Mouse (Mus musculus) midbrain, embryonic 14.5 days (tissue): Measurements from ENCODE around the gene Kng1. TPM values are rescaled to one million over a fixed set of nuclear protein-coding genes. Genes with fewer than 3 reads are reported as not detected.
"Not testable (repeated sequence)": the region's sequence is repeated elsewhere in the genome, so short reads cannot be mapped to it uniquely, and the experiment has no call there.

Source experiments
- ATAC-seq: fragments of 200-750 bp; cut with Nextera tagmentation; 2 replicates; pipeline ENCODE4 v1.8.0; 2017; ENCODE audit warnings: moderate number of reproducible peaks, moderate library complexity; ENCODE audit not compliant: low FRiP score, low TSS enrichment
- DNase-seq: peaks from one replicate; pipeline ENCODE4 v3.0.0-alpha.2; 2015
- H3K27ac ChIP-seq: fragments of 300-500 bp; sonication (generic); replicated peaks from 2 replicates; pipeline ENCODE4 v1.5.1; 2014; ENCODE audit warnings: mild to moderate bottlenecking, low read depth, low read length, moderate library complexity
- H3K27me3 ChIP-seq: fragments of 300-500 bp; sonication (generic); 2 replicates; pipeline ENCODE4 v1.6.1; 2014; ENCODE audit warnings: low read length, control low read depth, mixed read lengths; ENCODE audit not compliant: control insufficient read depth, insufficient read depth
- H3K36me3 ChIP-seq: fragments of 300-500 bp; sonication (generic); 2 replicates; pipeline ENCODE4 v1.6.1; 2014; ENCODE audit warnings: low read length, control low read depth; ENCODE audit not compliant: control insufficient read depth, insufficient read depth
- H3K4me1 ChIP-seq: fragments of 300-500 bp; sonication (generic); 2 replicates; pipeline ENCODE4 v1.6.1; 2014; ENCODE audit warnings: mild to moderate bottlenecking, antibody characterized with exemption, low read length, control low read depth; ENCODE audit not compliant: control insufficient read depth, insufficient read depth
- H3K4me2 ChIP-seq: fragments of 300-500 bp; sonication (generic); 2 replicates; pipeline ENCODE4 v1.6.1; 2014; ENCODE audit warnings: mild to moderate bottlenecking, low read length, moderate library complexity
- H3K4me3 ChIP-seq: fragments of 300-500 bp; sonication (generic); replicated peaks from 2 replicates; pipeline ENCODE4 v1.5.1; 2014; ENCODE audit warnings: low read depth, low read length
- H3K9ac ChIP-seq: fragments of 300-500 bp; sonication (generic); replicated peaks from 2 replicates; pipeline ENCODE4 v1.6.1; 2014; ENCODE audit warnings: mild to moderate bottlenecking, low read length, moderate library complexity
- H3K9me3 ChIP-seq: fragments of 300-500 bp; sonication (generic); 2 replicates; pipeline ENCODE4 v1.6.1; 2016; ENCODE audit warnings: low read length, control low read depth, mixed read lengths; ENCODE audit not compliant: control insufficient read depth
- WGBS: fragments of 180-500 bp; shearing (Covaris S2); extraction: QIAGEN DNeasy Blood & Tissue Kit; methylation state at CpG from one replicate; pipeline ENCODE4 v1.1.7; 2014; 5-methylcytosine and 5-hydroxymethylcytosine counted together
- polyA plus RNA-seq: library from polyadenylated mRNA; unstranded; fragments of >200 nt; fragmentation: Nextera tagmentation; extraction: Ambion mirVana; gene quantifications from 2 replicates; pipeline ENCODE4 v1.2.1, GENCODE M21; 2014

Gene Kng1
- polyA plus RNA-seq, 1 experiment from 2014 or later, result not detected

DNA sequence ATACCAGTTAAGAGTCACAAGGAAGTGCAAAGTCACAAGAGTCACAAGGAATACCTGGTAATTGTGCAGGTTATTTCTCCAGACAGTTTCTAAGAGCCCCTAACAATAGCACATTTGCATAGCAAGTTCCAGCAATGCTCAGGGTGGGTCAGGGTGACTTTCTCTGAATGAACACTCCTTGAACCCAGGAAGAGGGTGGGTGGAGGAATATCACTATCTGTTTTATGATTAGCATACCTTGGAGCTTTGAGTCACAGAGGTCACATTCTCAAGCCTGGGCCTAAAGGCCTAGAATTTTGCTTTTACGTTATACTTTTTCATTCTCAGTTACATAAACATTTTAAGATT, 40.4 kb downstream of the Kng1 start:
- DNase-seq, H3K4me2 ChIP-seq, H3K9me3 ChIP-seq, H3K27me3 ChIP-seq, H3K4me1 ChIP-seq, ATAC-seq, H3K4me3 ChIP-seq, H3K27ac ChIP-seq, H3K36me3 ChIP-seq, H3K9ac ChIP-seq: not testable (repeated sequence)
- WGBS, result 98% methylated on average over 1 of the region's 1 CpGs

DNA sequence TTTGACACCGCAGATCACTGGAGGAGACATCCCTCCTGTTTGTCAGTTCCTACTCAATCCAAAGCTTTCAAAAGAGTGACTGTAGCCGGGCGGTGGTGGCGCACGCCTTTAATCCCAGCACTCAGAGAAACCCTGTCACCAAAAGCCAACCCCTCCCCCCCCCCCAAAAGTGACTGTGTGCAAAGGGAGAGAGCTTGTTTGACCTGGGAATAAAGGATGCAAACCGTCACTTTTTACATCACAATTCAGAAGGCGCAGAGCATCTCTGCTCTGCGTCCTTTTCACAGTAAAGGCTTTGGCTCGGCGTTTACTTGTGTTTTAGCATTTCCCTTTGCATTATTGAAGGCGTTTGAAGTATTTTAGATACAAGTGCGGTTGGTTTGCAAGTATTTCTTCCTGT, 42.0 kb downstream of the Kng1 start:
- Histone ChIP-seq H3K36me3 (no peaks in the 10 kb centered on the region), H3K4me1 (peaks cover 5% of the 10 kb centered on the region; the same call in 1 of the 2 replicates), H3K9ac (peak overlapping the region; percentile 39), H3K27me3 (no peaks in the 10 kb centered on the region), H3K27ac (no peak overlapping the region), H3K9me3 (no peaks in the 10 kb centered on the region), H3K4me3 (peak overlapping the region; percentile 29), H3K4me2 (peak overlapping the region; percentile 60)
- WGBS, result 3% methylated on average over 12 of the region's 12 CpGs
- ATAC-seq (no peak), DNase-seq (no peak)

DNA sequence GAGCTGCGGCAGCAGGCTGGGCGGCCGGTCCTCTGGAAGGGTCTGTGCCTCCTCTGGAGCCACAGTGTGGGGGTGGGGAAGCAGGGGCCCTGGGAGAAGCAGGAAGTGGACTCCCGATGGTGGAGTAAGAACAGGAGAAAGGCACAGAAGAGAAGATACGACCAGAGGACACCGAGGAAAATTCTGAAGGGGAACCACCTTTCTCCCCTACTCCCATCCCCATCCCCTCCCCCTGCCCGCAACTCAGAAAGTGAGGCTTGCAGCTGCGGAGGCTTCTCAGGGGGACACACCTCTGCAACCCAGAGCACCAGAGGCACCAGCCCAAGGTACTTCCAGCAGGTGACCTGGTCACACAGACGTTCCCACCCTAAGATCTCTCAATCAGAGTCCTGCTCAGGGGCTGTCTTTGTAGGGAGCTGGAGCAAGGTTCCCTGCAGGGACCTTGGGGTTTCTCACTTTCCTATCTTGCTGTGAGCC, 42.5 kb downstream of the Kng1 start:
- peak overlapping the region; percentile 39 for H3K9ac ChIP-seq
- H3K27ac ChIP-seq, result no peak overlapping the region
- peak overlapping the region; percentile 60 for H3K4me2 ChIP-seq
- no peaks in the 10 kb centered on the region for H3K9me3 ChIP-seq
- DNase-seq (peak; percentile 60), ATAC-seq (no peak; the same call in 1 of the 2 replicates)
- no peaks in the 10 kb centered on the region for H3K27me3 ChIP-seq
- no peaks in the 10 kb centered on the region for H3K36me3 ChIP-seq
- 2% methylated on average over 9 of the region's 9 CpGs for WGBS
- peaks cover 5% of the 10 kb centered on the region; the same call in 1 of the 2 replicates for H3K4me1 ChIP-seq
- H3K4me3 ChIP-seq, result peak overlapping the region; percentile 29

DNA sequence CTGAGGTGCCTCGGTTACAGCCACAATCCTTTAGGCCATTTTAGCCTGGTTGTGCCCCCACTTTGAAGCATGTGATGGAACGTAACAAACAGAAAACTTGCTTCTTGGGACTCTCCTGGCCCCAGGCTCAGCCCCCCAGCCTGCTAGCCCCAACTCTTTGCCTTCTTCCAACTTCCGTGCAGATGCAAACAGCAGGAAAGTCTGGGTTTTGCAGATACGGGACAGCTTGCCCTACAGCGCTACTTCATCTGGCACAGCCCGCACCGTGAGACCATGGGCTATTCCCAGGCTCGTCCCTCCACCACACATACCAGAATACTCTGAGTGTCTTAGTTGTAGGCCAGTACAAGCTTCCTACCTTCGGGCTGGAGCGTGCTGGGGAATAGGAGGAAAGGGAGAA, 42.9 kb downstream of the Kng1 start:
- DNase-seq (no peak), ATAC-seq (no peak)
- H3K4me3 ChIP-seq, result peak overlapping the region; percentile 29; the same call in 1 of the 2 replicates
- H3K4me2 ChIP-seq, result peak overlapping the region; percentile 60
- no peaks in the 10 kb centered on the region for H3K9me3 ChIP-seq
- H3K9ac ChIP-seq, result peak overlapping the region; percentile 39; the same call in 1 of the 2 replicates
- H3K36me3 ChIP-seq, result no peaks in the 10 kb centered on the region
- 13% methylated on average over 10 of the region's 10 CpGs for WGBS
- peaks cover 5% of the 10 kb centered on the region; the same call in 1 of the 2 replicates for H3K4me1 ChIP-seq
- no peaks in the 10 kb centered on the region for H3K27me3 ChIP-seq
- no peak overlapping the region for H3K27ac ChIP-seq

DNA sequence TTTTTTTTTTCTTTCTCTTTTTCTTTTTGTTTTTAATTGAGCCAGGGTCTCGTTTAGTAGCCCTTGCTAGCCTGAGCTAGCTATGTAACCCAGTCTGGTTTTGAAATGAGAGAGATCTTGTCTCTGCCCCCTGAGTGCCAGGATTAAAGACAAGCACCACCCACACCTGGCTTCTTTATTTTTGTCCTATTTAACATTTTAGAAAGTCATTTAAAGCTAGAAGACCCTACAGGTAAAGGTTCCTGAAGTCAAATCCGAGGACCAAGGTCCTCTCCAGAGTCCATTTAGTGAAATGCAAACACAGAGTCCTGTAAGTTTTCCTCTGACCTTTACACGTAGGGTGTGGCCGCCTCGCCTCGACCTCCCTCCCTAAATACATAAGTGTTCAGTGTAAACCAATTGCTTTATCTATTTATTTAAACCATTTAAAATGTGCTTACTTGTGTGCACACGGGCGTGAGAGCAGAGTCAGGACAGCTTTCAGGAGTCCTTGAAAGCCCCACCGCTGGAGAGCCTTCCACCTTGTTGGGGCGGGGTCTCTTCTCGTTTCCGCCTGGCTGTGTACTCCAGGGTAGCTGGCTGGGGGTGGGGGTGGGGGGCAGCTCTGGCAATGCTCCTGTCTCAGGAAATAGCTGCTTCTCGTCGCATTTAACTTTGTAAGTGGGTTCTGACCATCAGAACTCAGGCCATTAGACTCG, 44.8 kb downstream of the Kng1 start:
- Histone ChIP-seq H3K4me2 (peak overlapping the region; percentile 37), H3K36me3 (no peaks in the 10 kb centered on the region), H3K27me3 (no peaks in the 10 kb centered on the region), H3K9me3 (no peaks in the 10 kb centered on the region), H3K27ac (no peak overlapping the region), H3K4me3 (no peak overlapping the region), H3K4me1 (peaks cover 5% of the 10 kb centered on the region; the same call in 1 of the 2 replicates), H3K9ac (no peak overlapping the region)
- WGBS, result 18% methylated on average over 15 of the region's 15 CpGs
- DNase-seq (no peak), ATAC-seq (no peak)

- Histone ChIP-seq H3K4me2 (peak overlapping the region; percentile 37), H3K4me3 (no peak overlapping the region), H3K9ac (no peak overlapping the region), H3K36me3 (no peaks in the 10 kb centered on the region), H3K9me3 (no peaks in the 10 kb centered on the region), H3K4me1 (peaks cover 5% of the 10 kb centered on the region; the same call in 1 of the 2 replicates), H3K27me3 (no peaks in the 10 kb centered on the region), H3K27ac (no peak overlapping the region)
- DNase-seq (no peak), ATAC-seq (no peak)
- WGBS, result 45% methylated on average over 17 of the region's 17 CpGs
Measured at GRCm38 (mm10) chr16:23103038-23103745, 45.5 kb downstream of the Kng1 start.

- no peak overlapping the region for H3K9ac ChIP-seq
- no peak overlapping the region for H3K4me3 ChIP-seq
- peaks cover 6% of the 10 kb centered on the region for H3K4me1 ChIP-seq
- 53% methylated on average over 2 of the region's 2 CpGs for WGBS
- no peak overlapping the region for H3K4me2 ChIP-seq
- no peak for DNase-seq
- ATAC-seq, result no peak
- H3K27me3 ChIP-seq, result no peaks in the 10 kb centered on the region
- no peak overlapping the region for H3K27ac ChIP-seq
- H3K36me3 ChIP-seq, result peaks cover 3% of the 10 kb centered on the region
- no peaks in the 10 kb centered on the region for H3K9me3 ChIP-seq
Measured at GRCm38 (mm10) chr16:23103841-23104240, 46.2 kb downstream of the Kng1 start.

DNA sequence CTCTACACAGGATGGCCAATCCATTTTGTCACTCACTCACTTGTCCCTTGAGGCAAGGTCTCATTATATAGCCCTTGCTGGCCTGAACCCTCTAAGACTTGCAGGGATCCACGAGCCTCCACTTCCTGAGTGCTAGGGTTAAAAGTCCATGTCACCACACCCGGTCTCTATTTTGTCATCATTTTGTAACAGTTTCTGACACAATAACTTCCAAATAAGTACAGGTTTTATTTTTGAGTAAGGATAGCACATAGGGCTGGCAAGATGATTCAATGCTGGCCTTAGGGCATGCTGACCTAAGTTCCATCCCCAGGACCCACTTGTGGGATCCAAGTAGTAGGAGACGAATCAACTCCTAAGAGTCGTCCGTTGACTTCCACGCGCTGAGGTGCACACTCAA, 48.5 kb downstream of the Kng1 start:
- no peak for DNase-seq
- 82% methylated on average over 7 of the region's 7 CpGs for WGBS

More for the DNA sequence above, 48.5 kb downstream of the Kng1 start:
- no peak for ATAC-seq
- Histone ChIP-seq H3K36me3 (peaks cover 24% of the 10 kb centered on the region), H3K4me2 (no peak overlapping the region), H3K27ac (no peak overlapping the region), H3K9ac (no peak overlapping the region), H3K27me3 (no peaks in the 10 kb centered on the region), H3K9me3 (no peaks in the 10 kb centered on the region), H3K4me1 (peaks cover 17% of the 10 kb centered on the region), H3K4me3 (no peak overlapping the region)
